Mouse (Mus musculus) liver, postnatal 0 days (tissue): ENCODE measurements around the gene Gpr132.

Source experiments
- CTCF ChIP-seq: sonication (generic); IDR thresholded peaks from 2 replicates; pipeline ENCODE4 v1.5.1; 2016; ENCODE audit warnings: antibody characterized with exemption, low read depth
- EP300 ChIP-seq: IDR thresholded peaks from 2 replicates; pipeline ENCODE4 v1.6.1; 2016; ENCODE audit warnings: antibody characterized with exemption, low read depth, mild to moderate bottlenecking

- TF ChIP-seq CTCF = no peak
- no peak for TF ChIP-seq EP300
Measured at GRCm38 (mm10) chr12:112822676-112823075, 45.4 kb downstream of the Gpr132 start.
